Mouse (Mus musculus) heart, postnatal 0 days (tissue): ENCODE results near the gene Mad2l2. TPM values are rescaled to one million over a fixed set of nuclear protein-coding genes. Genes with fewer than 3 reads are reported as not detected.

Experiments used
- ATAC-seq: fragments of 200-750 bp; cut with Nextera tagmentation; 2 replicates; pipeline ENCODE4 v1.8.0; 2017; ENCODE audit warnings: low read depth, moderate number of reproducible peaks, moderate library complexity; ENCODE audit not compliant: insufficient read depth
- DNase-seq: peaks from one replicate; pipeline ENCODE4 v3.0.0-alpha.2; 2016; ENCODE audit warnings: low spot score
- H3K27ac ChIP-seq: fragments of 300-500 bp; sonication (generic); 2 replicates; pipeline ENCODE4 v1.5.1; 2014; ENCODE audit warnings: low read depth, mild to moderate bottlenecking
- H3K27me3 ChIP-seq: fragments of 300-500 bp; sonication (generic); 2 replicates; pipeline ENCODE4 v1.6.1; 2014; ENCODE audit warnings: low read length, mixed read lengths; ENCODE audit not compliant: control insufficient read depth, insufficient read depth
- H3K36me3 ChIP-seq: fragments of 300-500 bp; sonication (generic); replicated peaks from 2 replicates; pipeline ENCODE4 v1.6.1; 2014; ENCODE audit warnings: low read length, mixed read lengths; ENCODE audit not compliant: control insufficient read depth, insufficient read depth
- H3K4me1 ChIP-seq: fragments of 300-500 bp; sonication (generic); 2 replicates; pipeline ENCODE4 v1.6.1; 2014; ENCODE audit warnings: antibody characterized with exemption; ENCODE audit not compliant: control insufficient read depth, insufficient read depth
- H3K4me2 ChIP-seq: fragments of 300-500 bp; sonication (generic); 2 replicates; pipeline ENCODE4 v1.6.1; 2014; ENCODE audit warnings: low read depth, mild to moderate bottlenecking, low read length, moderate library complexity
- H3K4me3 ChIP-seq: fragments of 300-500 bp; sonication (generic); 2 replicates; pipeline ENCODE4 v1.5.1; 2014; ENCODE audit warnings: low read depth, low read length
- H3K9ac ChIP-seq: fragments of 300-500 bp; sonication (generic); replicated peaks from 2 replicates; pipeline ENCODE4 v1.6.1; 2014; ENCODE audit warnings: low read depth, low read length, mixed read lengths
- H3K9me3 ChIP-seq: fragments of 300-500 bp; sonication (generic); replicated peaks from 2 replicates; pipeline ENCODE4 v1.6.1; 2016; ENCODE audit warnings: low read length; ENCODE audit not compliant: control insufficient read depth
- CTCF ChIP-seq: IDR thresholded peaks from 2 replicates; pipeline ENCODE4 v1.5.1; 2016; ENCODE audit warnings: antibody characterized with exemption, control low read depth, low read depth
- EP300 ChIP-seq: IDR thresholded peaks from 2 replicates; pipeline ENCODE4 v1.6.1; 2016; ENCODE audit warnings: antibody characterized with exemption, low read depth
- WGBS: fragments of 180-500 bp; shearing (Covaris S2); extraction: QIAGEN DNeasy Blood & Tissue Kit; methylation state at CpG from one replicate; pipeline ENCODE4 v1.1.7; 2014; 5-methylcytosine and 5-hydroxymethylcytosine counted together
- polyA plus RNA-seq: library from polyadenylated mRNA; unstranded; fragments of >200 nt; fragmentation: Nextera tagmentation; extraction: Ambion mirVana; gene quantifications from 2 replicates; pipeline ENCODE4 v1.2.1, GENCODE M21; 2015
- total RNA-seq: library from RNA; depleted of rRNA; stranded (reverse); fragments of >200 nt; gene quantifications from 2 replicates; pipeline ENCODE4 v1.2.3, GENCODE M21; 2014; ENCODE audit warnings: low replicate concordance

The Mad2l2 gene
- total and polyA plus RNA-seq, 2 experiments from 2014 or later = 6.1 to 36.2 TPM

- DNase-seq (no peak), ATAC-seq (no peak)
- Histone ChIP-seq H3K4me3 (peak overlapping the region; percentile 81), H3K27me3 (no peaks in the 10 kb centered on the region), H3K4me2 (peak overlapping the region; percentile 96), H3K9ac (peak overlapping the region; percentile 83; the same call in 1 of the 2 replicates), H3K9me3 (no peaks in the 10 kb centered on the region), H3K4me1 (no peaks in the 10 kb centered on the region), H3K27ac (peak overlapping the region; percentile 96), H3K36me3 (peaks cover 30% of the 10 kb centered on the region)
- TF ChIP-seq CTCF = no peak
- no peak for TF ChIP-seq EP300
- 37% methylated on average over 3 of the region's 3 CpGs for WGBS
Measured at GRCm38 (mm10) chr4:148150953-148151266, 20.7 kb downstream of the Mad2l2 start.

GRCm38 (mm10) chr4:148151267-148152168 is 21.3 kb downstream of the Mad2l2 start, which contains the start of gene Fbxo6:
TSS of gene Fbxo6 (minus strand) at chr4:148152140.
- H3K4me2 ChIP-seq = peak within 1 kb of the TSS; percentile 96
- TF ChIP-seq CTCF = peak; percentile 76
- no peak for TF ChIP-seq EP300
- peak within 1 kb of the TSS; percentile 96 for H3K27ac ChIP-seq
- peak within 1 kb of the TSS; percentile 81 for H3K4me3 ChIP-seq
- no peaks in the 10 kb centered on the region for H3K9me3 ChIP-seq
- ATAC-seq (peak; percentile 92), DNase-seq (peak; percentile 87)
- peak within 1 kb of the TSS; percentile 83 for H3K9ac ChIP-seq
- H3K27me3 ChIP-seq = no peaks in the 10 kb centered on the region
- under 1% methylated on average over 52 of the region's 67 CpGs for WGBS
- no peaks in the 10 kb centered on the region for H3K4me1 ChIP-seq
- H3K36me3 ChIP-seq = peaks cover 25% of the 10 kb centered on the region

- DNase-seq = no peak
- Histone ChIP-seq H3K9ac (no peak overlapping the region), H3K36me3 (peaks cover 22% of the 10 kb centered on the region), H3K27ac (no peak overlapping the region), H3K9me3 (no peaks in the 10 kb centered on the region), H3K27me3 (no peaks in the 10 kb centered on the region), H3K4me2 (no peak overlapping the region), H3K4me1 (no peaks in the 10 kb centered on the region), H3K4me3 (no peak overlapping the region)
- 80% methylated on average over 5 of the region's 5 CpGs for WGBS
- no peak for ATAC-seq
- no peak for TF ChIP-seq EP300
- no peak for TF ChIP-seq CTCF
Measured at GRCm38 (mm10) chr4:148152547-148152946, 22.4 kb downstream of the Mad2l2 start.

- TF ChIP-seq EP300 (no peak), CTCF (no peak)
- no peak for DNase-seq
- Histone ChIP-seq H3K27me3 (no peaks in the 10 kb centered on the region; the same call in 1 of the 2 replicates), H3K36me3 (peaks cover 18% of the 10 kb centered on the region; the same call in 1 of the 2 replicates), H3K4me2 (no peak overlapping the region), H3K4me3 (no peak overlapping the region), H3K27ac (no peak overlapping the region), H3K9ac (no peak overlapping the region), H3K4me1 (0 out of 2 replicates have a peak, but pooled peaks cover 5% of the 10 kb centered on the region), H3K9me3 (no peaks in the 10 kb centered on the region)
- 89% methylated on average over 4 of the region's 4 CpGs for WGBS
- ATAC-seq = no peak
Measured at GRCm38 (mm10) chr4:148154006-148154405, 23.8 kb downstream of the Mad2l2 start.

GRCm38 (mm10) chr4:148154982-148155381 is 24.8 kb downstream of the Mad2l2 start:
- 58% methylated on average over 3 of the region's 3 CpGs for WGBS
- DNase-seq (no peak), ATAC-seq (no peak)

More at GRCm38 (mm10) chr4:148154982-148155381, 24.8 kb downstream of the Mad2l2 start:
- H3K4me1 ChIP-seq = 0 out of 2 replicates have a peak, but pooled peaks cover 5% of the 10 kb centered on the region
- H3K9ac ChIP-seq = no peak overlapping the region
- TF ChIP-seq EP300 (no peak), CTCF (peak; percentile 49)
- no peak overlapping the region for H3K27ac ChIP-seq
- peaks cover 5% of the 10 kb centered on the region for H3K27me3 ChIP-seq
- H3K4me3 ChIP-seq = no peak overlapping the region
- H3K9me3 ChIP-seq = no peaks in the 10 kb centered on the region
- no peak overlapping the region for H3K4me2 ChIP-seq
- H3K36me3 ChIP-seq = peaks cover 18% of the 10 kb centered on the region; the same call in 1 of the 2 replicates
